Mouse (Mus musculus) bone marrow macrophage, adult 2 months (primary cell): ENCODE measurements at regions not wholly inside any gene's neighbourhood (a gene's known extent, or its start where the extent isn't known, plus 50 kb on each side); places are given as distances from the start of the nearest gene placed in this dataset.

Experiments used
- CTCF ChIP-seq: IDR thresholded peaks from 2 replicates; pipeline ENCODE4 v1.5.1; 2012; ENCODE audit warnings: low read depth, mild to moderate bottlenecking, low read length, moderate library complexity
- POLR2A ChIP-seq: IDR thresholded peaks from 2 replicates; pipeline ENCODE4 v1.6.1; 2012; ENCODE audit warnings: mild to moderate bottlenecking, low read depth, low read length, borderline replicate concordance

GRCm38 (mm10) chr6:13964013-13964412 is 92.7 kb upstream of the 2610001J05Rik start:
- no peak for TF ChIP-seq POLR2A
- no peak for TF ChIP-seq CTCF
